In the genomic region with DNA sequence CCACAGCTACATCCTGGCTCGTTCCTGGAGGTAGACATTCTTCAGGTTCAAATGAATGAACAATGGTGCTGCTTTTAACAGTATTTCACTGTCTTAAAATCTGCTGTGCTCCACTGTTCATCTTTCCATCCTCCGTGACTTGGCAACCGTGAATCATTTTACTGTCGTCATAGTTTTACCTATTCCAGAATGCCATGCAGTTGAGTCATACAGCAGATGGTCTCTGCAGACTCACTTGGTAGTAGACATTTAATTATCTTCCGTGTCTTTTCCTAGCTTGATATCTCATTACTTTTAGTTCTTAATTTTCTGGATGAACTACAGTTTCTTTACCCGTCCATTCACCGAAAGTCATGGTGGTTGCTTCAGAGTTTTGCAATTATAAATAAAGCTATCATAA, we compare ENCODE assay signal across 10 mouse cellular contexts.
A peak's percentile ranks its signal among the peaks of the same experiment; 100 is the strongest.
DNase-seq lines count a peak whose midpoint lies in the region.
"Had no signal": no experiment of that assay in that cellular context is flagged by ENCODE, and none has a peak within 500 bp of the region (broad histone marks: within the 10 kb centered on the region; RNA-seq: fewer than 3 reads in every experiment).

No protein-coding gene starts in this region.

- DNase-seq in cerebellum, postnatal 25 days: peak; percentile 33 to 41
- DNase-seq in cerebellum, postnatal 4 days (ENCODE audit: low spot score in 2 of 2): no peak
- peak; percentile 53 to 55 for DNase-seq in right cerebral cortex, adult 2 months (ENCODE audit: low spot score in 2 of 2)
- DNase-seq in right cerebral cortex, postnatal 4 days: no peak
- DNase-seq in left cerebral cortex, adult 18-20 months (ENCODE audit: low spot score in 2 of 2): peak; percentile 56 to 69
- peak; percentile 87 for DNase-seq in telencephalon, adult 2 months (ENCODE audit: low read depth, low spot score)
- no peak for DNase-seq in gastrocnemius, postnatal 10 days
- no peak for DNase-seq in adipocyte (ENCODE audit: low spot score)
- DNase-seq: gastrocnemius, adult 2 months; liver, embryonic 13.5 days had no signal

Comparison
In these comparisons a context has a peak if more than half of its experiments do, and no peak if none do; other contexts are left out.
1. DNase-seq: peak in cerebellum, postnatal 25 days (2 of 2), right cerebral cortex, adult 2 months (2 of 2), left cerebral cortex, adult 18-20 months (2 of 2) and telencephalon, adult 2 months (single experiment); none in cerebellum, postnatal 4 days (0 of 2), right cerebral cortex, postnatal 4 days (single experiment), gastrocnemius, postnatal 10 days (single experiment) and adipocyte (single experiment).